Mouse (Mus musculus): ENCODE measurements around the gene Hpse. TPM values are rescaled to one million over a fixed set of nuclear protein-coding genes. Genes with fewer than 3 reads are reported as not detected.
A peak's percentile ranks its signal among the peaks of the same experiment; 100 is the strongest.

Gene Hpse
- polyA plus RNA-seq (2014; fragmentation: Nextera tagmentation; extraction: Ambion mirVana): 1.6 and 2.4 TPM in 2 replicates

GRCm38 (mm10) chr5:100719235-100720088 is at the start of gene Hpse:
Gene Hpse (minus strand): TSS chr5:100719716.
- ATAC-seq (ENCODE audit: low FRiP score) (peak; percentile 53), DNase-seq (ENCODE audit: low spot score) (peak; percentile 59)
- Histone ChIP-seq H3K9ac (ENCODE audit: low read depth, low read length) (peak within 1 kb of the TSS; percentile 62), H3K27me3 (ENCODE audit: control insufficient read depth, insufficient read depth, low read length) (peaks cover 3% of the 10 kb centered on the region; the same call in 1 of the 2 replicates), H3K4me2 (replicated peaks; ENCODE audit: low read depth, low read length) (peak within 1 kb of the TSS; percentile 92), H3K36me3 (ENCODE audit: control insufficient read depth, insufficient read depth, low read length) (no peaks in the 10 kb centered on the region), H3K9me3 (ENCODE audit: control insufficient read depth, low read length) (no peaks in the 10 kb centered on the region), H3K4me3 (ENCODE audit: low read depth, low read length) (peak within 1 kb of the TSS; percentile 47), H3K27ac (ENCODE audit: low read depth, low read length) (no peak within 1 kb of the TSS), H3K4me1 (replicated peaks; ENCODE audit: control insufficient read depth, insufficient read depth, low read length) (no peaks in the 10 kb centered on the region)
- WGBS: under 1% methylated on average over 47 of the region's 56 CpGs

GRCm38 (mm10) chr5:100766026-100766425 is 46.5 kb upstream of the Hpse start:
- H3K27ac ChIP-seq (ENCODE audit: low read depth, low read length): no peak overlapping the region
- H3K9ac ChIP-seq (ENCODE audit: low read depth, low read length): no peak overlapping the region
- no peak for DNase-seq (ENCODE audit: low spot score)
- H3K9me3 ChIP-seq (ENCODE audit: control insufficient read depth, low read length): no peaks in the 10 kb centered on the region
- no peak overlapping the region for H3K4me2 ChIP-seq (replicated peaks; ENCODE audit: low read depth, low read length)
- H3K27me3 ChIP-seq (ENCODE audit: control insufficient read depth, insufficient read depth, low read length): no peaks in the 10 kb centered on the region
- no peak overlapping the region for H3K4me3 ChIP-seq (ENCODE audit: low read depth, low read length)
- no peak for ATAC-seq (ENCODE audit: low FRiP score)
- peaks cover 6% of the 10 kb centered on the region for H3K36me3 ChIP-seq (ENCODE audit: control insufficient read depth, insufficient read depth, low read length)
- WGBS: 96% methylated on average over 7 of the region's 7 CpGs
- H3K4me1 ChIP-seq (replicated peaks; ENCODE audit: control insufficient read depth, insufficient read depth, low read length): no peaks in the 10 kb centered on the region

DNA sequence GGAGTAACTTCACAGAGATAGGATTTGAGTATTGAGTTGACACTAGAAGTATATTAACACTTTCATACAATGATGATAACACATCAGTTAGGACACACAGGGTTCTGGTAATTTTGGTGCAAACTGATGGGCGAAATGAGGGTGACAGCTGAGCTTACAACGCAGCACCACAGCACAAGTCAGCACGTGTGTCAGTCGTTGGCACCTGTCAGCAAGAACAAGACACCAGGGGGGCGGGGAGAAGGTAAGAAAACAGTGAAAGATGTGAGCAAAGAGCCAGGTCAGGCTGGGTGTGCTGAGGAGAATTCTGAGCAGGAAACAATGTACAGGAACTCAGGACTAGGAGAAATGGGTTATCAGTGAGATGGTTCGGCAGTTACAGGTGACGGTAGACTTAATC is 42.2 kb upstream of the Hpse start:
- Histone ChIP-seq H3K4me3 (ENCODE audit: low read depth, low read length) (no peak overlapping the region), H3K4me2 (replicated peaks; ENCODE audit: low read depth, low read length) (no peak overlapping the region), H3K4me1 (replicated peaks; ENCODE audit: control insufficient read depth, insufficient read depth, low read length) (no peaks in the 10 kb centered on the region), H3K36me3 (ENCODE audit: control insufficient read depth, insufficient read depth, low read length) (peaks cover 2% of the 10 kb centered on the region; the same call in 1 of the 2 replicates), H3K27ac (ENCODE audit: low read depth, low read length) (no peak overlapping the region), H3K27me3 (ENCODE audit: control insufficient read depth, insufficient read depth, low read length) (no peaks in the 10 kb centered on the region), H3K9ac (ENCODE audit: low read depth, low read length) (no peak overlapping the region), H3K9me3 (ENCODE audit: control insufficient read depth, low read length) (no peaks in the 10 kb centered on the region)
- WGBS: 94% methylated on average over 7 of the region's 7 CpGs
- ATAC-seq (ENCODE audit: low FRiP score) (no peak), DNase-seq (ENCODE audit: low spot score) (no peak)

DNA sequence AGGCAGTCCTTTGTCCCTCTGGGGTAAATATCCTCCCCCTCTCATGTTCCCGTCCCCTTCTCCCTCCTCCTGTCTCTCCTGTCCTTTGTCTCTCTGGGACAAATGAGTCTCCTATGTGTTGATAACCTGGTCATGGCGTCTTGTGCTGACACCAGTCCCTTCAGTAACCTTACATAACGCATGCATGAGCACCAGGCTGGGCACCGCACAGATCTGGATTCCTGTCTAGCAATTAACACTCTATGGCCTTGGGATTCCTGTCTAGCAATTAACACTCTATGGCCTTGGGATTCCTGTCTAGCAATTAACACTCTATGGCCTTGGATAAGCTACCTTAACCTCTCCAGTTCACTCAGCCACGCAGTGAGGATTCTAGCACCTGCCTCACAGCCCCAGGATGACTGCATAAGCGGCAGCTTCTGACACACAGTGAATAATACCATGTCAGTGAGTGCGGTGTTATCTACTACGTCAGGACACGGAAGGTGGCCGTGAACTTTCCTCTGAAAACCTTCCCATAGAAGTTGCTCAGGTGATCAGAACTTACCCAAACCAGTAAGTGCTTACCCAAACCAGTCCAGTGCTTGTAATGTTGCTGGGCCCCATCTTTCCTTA is 40.6 kb upstream of the Hpse start:
- H3K36me3 ChIP-seq (ENCODE audit: control insufficient read depth, insufficient read depth, low read length): peaks cover 2% of the 10 kb centered on the region; the same call in 1 of the 2 replicates
- 85% methylated on average over 10 of the region's 10 CpGs for WGBS
- no peaks in the 10 kb centered on the region for H3K27me3 ChIP-seq (ENCODE audit: control insufficient read depth, insufficient read depth, low read length)
- H3K27ac ChIP-seq (ENCODE audit: low read depth, low read length): no peak overlapping the region
- no peaks in the 10 kb centered on the region for H3K9me3 ChIP-seq (ENCODE audit: control insufficient read depth, low read length)
- DNase-seq (ENCODE audit: low spot score) (no peak), ATAC-seq (ENCODE audit: low FRiP score) (no peak)
- no peak overlapping the region for H3K4me2 ChIP-seq (replicated peaks; ENCODE audit: low read depth, low read length)
- H3K4me1 ChIP-seq (replicated peaks; ENCODE audit: control insufficient read depth, insufficient read depth, low read length): no peaks in the 10 kb centered on the region
- H3K9ac ChIP-seq (ENCODE audit: low read depth, low read length): no peak overlapping the region
- no peak overlapping the region for H3K4me3 ChIP-seq (ENCODE audit: low read depth, low read length)

- Histone ChIP-seq H3K9me3 (ENCODE audit: control insufficient read depth, low read length) (no peaks in the 10 kb centered on the region), H3K4me2 (replicated peaks; ENCODE audit: low read depth, low read length) (no peak overlapping the region), H3K27me3 (ENCODE audit: control insufficient read depth, insufficient read depth, low read length) (no peaks in the 10 kb centered on the region), H3K4me1 (replicated peaks; ENCODE audit: control insufficient read depth, insufficient read depth, low read length) (no peaks in the 10 kb centered on the region), H3K9ac (ENCODE audit: low read depth, low read length) (no peak overlapping the region), H3K27ac (ENCODE audit: low read depth, low read length) (no peak overlapping the region), H3K4me3 (ENCODE audit: low read depth, low read length) (no peak overlapping the region), H3K36me3 (ENCODE audit: control insufficient read depth, insufficient read depth, low read length) (no peaks in the 10 kb centered on the region; the same call in 1 of the 2 replicates)
- DNase-seq (ENCODE audit: low spot score) (no peak), ATAC-seq (ENCODE audit: low FRiP score) (no peak)
- WGBS: 94% methylated on average over 5 of the region's 5 CpGs
Observed at GRCm38 (mm10) chr5:100758121-100758520, 38.6 kb upstream of the Hpse start.

DNA sequence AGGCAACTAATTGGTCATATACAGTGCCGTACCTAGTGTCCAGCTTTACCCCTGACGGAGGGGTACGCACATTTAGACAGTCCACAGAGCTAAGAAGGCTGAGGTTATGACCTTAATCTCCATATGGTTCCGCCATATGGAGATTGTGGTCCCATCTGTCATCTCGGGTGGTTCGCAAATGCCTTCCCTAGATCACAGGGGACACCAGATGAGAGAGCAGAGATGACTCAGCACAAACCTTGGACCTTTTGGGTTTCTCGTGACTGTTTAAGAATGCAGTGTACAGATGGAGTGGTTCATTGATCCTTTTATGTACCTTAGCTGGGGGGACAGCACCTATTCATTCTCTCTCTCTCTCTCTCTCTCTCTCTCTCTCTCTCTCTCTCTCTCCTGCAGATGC is 33.9 kb upstream of the Hpse start:
- no peak overlapping the region for H3K9ac ChIP-seq (ENCODE audit: low read depth, low read length)
- no peaks in the 10 kb centered on the region for H3K27me3 ChIP-seq (ENCODE audit: control insufficient read depth, insufficient read depth, low read length)
- 36% methylated on average over 7 of the region's 7 CpGs for WGBS
- 0 out of 2 replicates have a peak overlapping the region, but pooled peaks have one; percentile 24 for H3K27ac ChIP-seq (ENCODE audit: low read depth, low read length)
- DNase-seq (ENCODE audit: low spot score) (peak; percentile 50), ATAC-seq (ENCODE audit: low FRiP score) (peak; percentile 63)
- no peak overlapping the region for H3K4me3 ChIP-seq (ENCODE audit: low read depth, low read length)
- H3K9me3 ChIP-seq (ENCODE audit: control insufficient read depth, low read length): no peaks in the 10 kb centered on the region
- no peaks in the 10 kb centered on the region for H3K36me3 ChIP-seq (ENCODE audit: control insufficient read depth, insufficient read depth, low read length)
- no peak overlapping the region for H3K4me2 ChIP-seq (replicated peaks; ENCODE audit: low read depth, low read length)
- no peaks in the 10 kb centered on the region for H3K4me1 ChIP-seq (replicated peaks; ENCODE audit: control insufficient read depth, insufficient read depth, low read length)

GRCm38 (mm10) chr5:100751655-100752054 is 32.1 kb upstream of the Hpse start:
- peak; percentile 43; the same call in 1 of the 2 replicates for ATAC-seq (ENCODE audit: low FRiP score)
- no peaks in the 10 kb centered on the region for H3K36me3 ChIP-seq (ENCODE audit: control insufficient read depth, insufficient read depth, low read length)
- WGBS: 54% methylated on average over 4 of the region's 4 CpGs
- H3K4me2 ChIP-seq (replicated peaks; ENCODE audit: low read depth, low read length): no peak overlapping the region
- H3K27me3 ChIP-seq (ENCODE audit: control insufficient read depth, insufficient read depth, low read length): no peaks in the 10 kb centered on the region
- H3K9me3 ChIP-seq (ENCODE audit: control insufficient read depth, low read length): no peaks in the 10 kb centered on the region
- no peak overlapping the region for H3K9ac ChIP-seq (ENCODE audit: low read depth, low read length)
- peak; percentile 15 for DNase-seq (ENCODE audit: low spot score)
- 0 out of 2 replicates have a peak overlapping the region, but pooled peaks have one; percentile 44 for H3K27ac ChIP-seq (ENCODE audit: low read depth, low read length)
- no peak overlapping the region for H3K4me3 ChIP-seq (ENCODE audit: low read depth, low read length)
- no peaks in the 10 kb centered on the region for H3K4me1 ChIP-seq (replicated peaks; ENCODE audit: control insufficient read depth, insufficient read depth, low read length)

DNA sequence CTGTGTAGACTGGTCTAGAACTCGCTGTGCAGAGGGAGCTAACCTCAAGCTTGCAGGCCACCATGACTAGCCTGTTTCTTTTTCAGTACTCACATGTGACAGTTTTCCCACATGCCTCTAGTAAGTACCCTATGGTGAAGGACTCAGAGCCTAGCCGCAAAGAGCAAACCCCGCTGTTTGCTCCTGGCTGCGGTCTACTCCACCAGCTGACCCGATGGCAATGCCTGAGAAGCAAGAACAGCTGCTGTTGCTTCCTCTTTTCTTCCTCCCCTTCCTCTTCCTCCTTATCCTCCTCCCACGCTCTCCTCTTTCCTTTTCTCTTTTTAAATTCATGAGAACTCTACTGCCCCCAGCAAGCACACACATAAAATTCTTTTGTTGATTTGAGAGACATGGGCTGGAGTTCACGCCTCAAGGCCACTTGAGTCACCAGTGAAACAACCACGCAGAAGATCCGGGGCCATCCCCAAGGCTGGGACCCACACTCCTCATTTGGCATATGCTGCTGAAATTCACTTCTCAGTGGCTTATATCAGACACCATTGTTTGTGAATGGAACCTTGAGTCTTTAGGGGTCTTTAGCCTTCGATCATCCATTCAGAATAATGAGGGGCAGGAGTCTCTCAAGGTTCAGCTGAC is 31.2 kb upstream of the Hpse start:
- Histone ChIP-seq H3K4me2 (replicated peaks; ENCODE audit: low read depth, low read length) (no peak overlapping the region), H3K4me3 (ENCODE audit: low read depth, low read length) (no peak overlapping the region), H3K9ac (ENCODE audit: low read depth, low read length) (no peak overlapping the region), H3K4me1 (replicated peaks; ENCODE audit: control insufficient read depth, insufficient read depth, low read length) (no peaks in the 10 kb centered on the region), H3K27me3 (ENCODE audit: control insufficient read depth, insufficient read depth, low read length) (no peaks in the 10 kb centered on the region), H3K36me3 (ENCODE audit: control insufficient read depth, insufficient read depth, low read length) (no peaks in the 10 kb centered on the region), H3K27ac (ENCODE audit: low read depth, low read length) (0 out of 2 replicates have a peak overlapping the region, but pooled peaks have one; percentile 44), H3K9me3 (ENCODE audit: control insufficient read depth, low read length) (no peaks in the 10 kb centered on the region)
- 85% methylated on average over 10 of the region's 10 CpGs for WGBS
- ATAC-seq (ENCODE audit: low FRiP score) (no peak), DNase-seq (ENCODE audit: low spot score) (no peak)

All from hindbrain, embryonic 11.5 days (tissue).